Mouse (Mus musculus) intestine, embryonic 16.5 days (tissue): ENCODE results near the gene Ccdc91. TPM values are rescaled to one million over a fixed set of nuclear protein-coding genes. Genes with fewer than 3 reads are reported as not detected.

Experiments
- ATAC-seq: fragments of 200-750 bp; cut with Nextera tagmentation; 2 replicates; pipeline ENCODE4 v1.8.0; 2017; ENCODE audit warnings: moderate TSS enrichment, moderate library complexity
- H3K27ac ChIP-seq: fragments of 300-500 bp; sonication (generic); 2 replicates; pipeline ENCODE4 v1.5.1; 2014; ENCODE audit warnings: mild to moderate bottlenecking, low read length
- H3K27me3 ChIP-seq: fragments of 300-500 bp; sonication (generic); replicated peaks from 2 replicates; pipeline ENCODE4 v1.6.1; 2014; ENCODE audit warnings: low read length, control low read depth, mixed read lengths; ENCODE audit not compliant: control insufficient read depth, insufficient read depth
- H3K36me3 ChIP-seq: fragments of 300-500 bp; sonication (generic); 2 replicates; pipeline ENCODE4 v1.6.1; 2014; ENCODE audit warnings: low read length, control low read depth; ENCODE audit not compliant: control insufficient read depth, insufficient read depth
- H3K4me1 ChIP-seq: fragments of 300-500 bp; sonication (generic); 2 replicates; pipeline ENCODE4 v1.6.1; 2014; ENCODE audit warnings: low read length, control low read depth, mixed read lengths; ENCODE audit not compliant: control insufficient read depth, insufficient read depth
- H3K4me2 ChIP-seq: fragments of 300-500 bp; sonication (generic); 2 replicates; pipeline ENCODE4 v1.6.1; 2014; ENCODE audit warnings: low read depth, low read length, control low read depth
- H3K4me3 ChIP-seq: fragments of 300-500 bp; sonication (generic); 2 replicates; pipeline ENCODE4 v1.5.1; 2014; ENCODE audit warnings: mild to moderate bottlenecking, low read length
- H3K9ac ChIP-seq: fragments of 300-500 bp; sonication (generic); 2 replicates; pipeline ENCODE4 v1.6.1; 2014; ENCODE audit warnings: low read depth, low read length
- H3K9me3 ChIP-seq: fragments of 300-500 bp; sonication (generic); 2 replicates; pipeline ENCODE4 v1.6.1; 2016; ENCODE audit warnings: low read length, control low read depth; ENCODE audit not compliant: control insufficient read depth
- WGBS: fragments of 180-500 bp; shearing (Covaris S2); extraction: QIAGEN DNeasy Blood & Tissue Kit; methylation state at CpG from one replicate; pipeline ENCODE4 v1.1.7; 2014; 5-methylcytosine and 5-hydroxymethylcytosine counted together
- polyA plus RNA-seq: library from polyadenylated mRNA; unstranded; fragments of >200 nt; fragmentation: Nextera tagmentation; extraction: Ambion mirVana; gene quantifications from 2 replicates; pipeline ENCODE4 v1.2.1, GENCODE M21; 2015

Gene Ccdc91
- polyA plus RNA-seq, 1 experiment from 2014 or later: 29.8 TPM

DNA sequence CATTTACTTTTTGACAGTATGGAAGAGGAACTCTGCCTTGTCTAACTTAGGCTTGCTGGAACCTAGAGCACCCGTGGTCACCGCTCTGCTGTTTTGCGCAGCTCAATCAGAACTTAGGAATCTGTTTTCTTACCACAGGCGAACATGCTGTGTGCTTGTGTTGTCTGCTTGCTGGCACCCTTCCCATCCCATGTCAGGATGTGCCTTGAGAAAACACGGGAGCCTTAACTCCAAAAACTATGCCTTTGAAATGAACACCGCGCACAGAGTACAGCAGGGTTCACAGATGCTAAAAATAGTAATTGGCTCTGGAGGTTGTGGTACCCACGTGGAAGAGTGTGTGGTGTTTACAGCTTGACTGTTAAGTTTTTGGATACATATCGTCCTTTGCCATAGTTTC lies 30.4 kb downstream of the Ccdc91 start:
- no peak overlapping the region for H3K9ac ChIP-seq
- WGBS: 58% methylated on average over 9 of the region's 9 CpGs

DNA sequence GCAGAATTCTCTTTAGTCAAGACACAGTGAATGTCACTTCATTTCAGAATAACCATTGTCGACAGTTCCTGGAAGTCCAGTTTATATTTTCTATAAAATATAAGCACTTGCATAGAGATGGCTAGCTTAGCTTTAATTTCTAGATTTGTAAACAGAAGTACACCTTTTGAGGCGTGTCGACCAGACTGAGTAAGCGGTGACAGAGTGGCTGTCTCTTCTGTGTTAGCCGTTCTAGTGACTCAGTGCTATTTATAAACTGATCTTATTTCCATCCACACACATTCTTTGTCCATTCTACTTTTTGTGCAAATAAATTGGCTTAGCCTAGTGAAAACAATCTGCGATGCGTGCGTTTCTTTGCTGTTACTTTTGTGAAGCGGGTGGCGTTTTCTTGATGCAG lies 30.9 kb downstream of the Ccdc91 start:
- no peak overlapping the region for H3K4me2 ChIP-seq
- H3K4me3 ChIP-seq: no peak overlapping the region
- H3K4me1 ChIP-seq: no peaks in the 10 kb centered on the region
- H3K36me3 ChIP-seq: no peaks in the 10 kb centered on the region
- no peaks in the 10 kb centered on the region for H3K9me3 ChIP-seq
- no peak for ATAC-seq
- H3K27ac ChIP-seq: no peak overlapping the region
- no peak overlapping the region for H3K9ac ChIP-seq
- H3K27me3 ChIP-seq: no peaks in the 10 kb centered on the region
- 72% methylated on average over 10 of the region's 10 CpGs for WGBS

More for the DNA sequence above, 30.4 kb downstream of the Ccdc91 start:
- H3K4me2 ChIP-seq: no peak overlapping the region
- no peak overlapping the region for H3K4me3 ChIP-seq
- no peaks in the 10 kb centered on the region for H3K36me3 ChIP-seq
- no peak for ATAC-seq
- H3K9me3 ChIP-seq: no peaks in the 10 kb centered on the region
- no peak overlapping the region for H3K27ac ChIP-seq
- H3K27me3 ChIP-seq: no peaks in the 10 kb centered on the region
- no peaks in the 10 kb centered on the region for H3K4me1 ChIP-seq

DNA sequence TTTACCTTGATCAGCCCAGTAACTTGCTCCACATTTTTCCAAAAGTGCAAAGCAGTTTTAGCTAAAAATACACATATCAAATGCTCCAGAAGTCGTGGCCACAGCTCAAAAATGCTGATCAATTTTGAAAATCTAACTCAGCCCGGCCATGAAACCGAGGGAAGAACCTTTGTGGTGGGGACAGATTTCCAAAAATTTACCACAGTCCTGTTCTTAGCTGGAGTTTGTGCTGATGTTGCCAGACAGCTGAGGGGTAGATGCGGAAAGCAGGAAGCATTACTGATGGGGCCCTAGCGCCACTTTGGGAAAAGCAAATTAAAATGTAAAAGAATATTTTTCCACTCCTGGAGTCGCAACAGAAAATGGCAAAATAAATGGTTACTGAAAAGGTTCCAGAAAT lies 31.6 kb downstream of the Ccdc91 start:
- no peak overlapping the region for H3K27ac ChIP-seq
- H3K36me3 ChIP-seq: no peaks in the 10 kb centered on the region
- H3K4me2 ChIP-seq: no peak overlapping the region
- no peak overlapping the region for H3K9ac ChIP-seq
- no peaks in the 10 kb centered on the region for H3K27me3 ChIP-seq
- ATAC-seq: no peak
- WGBS: 88% methylated on average over 6 of the region's 6 CpGs
- no peaks in the 10 kb centered on the region for H3K9me3 ChIP-seq
- H3K4me1 ChIP-seq: no peaks in the 10 kb centered on the region
- H3K4me3 ChIP-seq: no peak overlapping the region

DNA sequence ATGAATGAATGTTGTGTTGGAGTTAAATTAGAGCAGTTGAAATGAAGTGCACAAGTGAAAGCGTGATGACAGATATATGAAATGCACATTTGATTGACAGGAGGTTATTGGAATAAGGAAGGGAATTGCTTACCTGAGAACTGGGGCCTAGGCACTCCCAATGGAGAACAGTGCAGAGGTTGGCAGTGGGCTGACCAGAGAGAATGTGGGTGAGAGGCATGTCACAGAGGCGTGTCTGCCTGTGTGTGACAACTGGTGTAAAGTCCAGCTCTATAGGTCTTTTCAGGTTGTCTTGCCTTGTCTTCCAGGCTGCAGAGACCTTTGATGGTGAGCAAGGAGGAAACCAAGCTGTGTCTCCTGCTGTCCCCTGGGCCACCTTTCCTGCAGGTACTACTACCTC lies 34.9 kb downstream of the Ccdc91 start:
- WGBS: 87% methylated on average over 2 of the region's 2 CpGs
- Histone ChIP-seq H3K27me3 (no peaks in the 10 kb centered on the region), H3K4me1 (no peaks in the 10 kb centered on the region), H3K9ac (no peak overlapping the region), H3K4me3 (no peak overlapping the region), H3K9me3 (no peaks in the 10 kb centered on the region), H3K27ac (no peak overlapping the region), H3K36me3 (no peaks in the 10 kb centered on the region), H3K4me2 (no peak overlapping the region)
- ATAC-seq: peak; percentile 81

DNA sequence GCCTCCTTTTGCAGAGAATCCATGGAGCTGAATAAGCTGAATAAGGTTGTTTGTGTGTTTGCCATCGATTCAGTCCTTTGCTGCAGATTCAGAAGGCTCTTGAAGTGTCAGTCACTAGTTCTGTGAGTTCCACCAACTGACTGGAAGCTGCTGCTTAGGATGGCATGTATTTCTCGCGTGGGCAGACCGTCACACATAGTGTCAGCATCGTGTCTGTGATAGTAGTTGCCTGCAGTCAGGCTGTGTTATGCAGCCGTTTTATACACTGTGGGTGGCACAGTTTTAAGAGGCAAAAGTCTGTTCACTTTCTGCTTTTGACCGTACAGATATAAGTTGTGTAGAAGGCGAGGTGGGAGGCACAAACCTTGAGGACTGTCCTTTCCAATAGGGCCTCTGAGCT lies 42.3 kb downstream of the Ccdc91 start:
- H3K9me3 ChIP-seq: no peaks in the 10 kb centered on the region
- H3K36me3 ChIP-seq: no peaks in the 10 kb centered on the region
- no peak overlapping the region for H3K4me3 ChIP-seq
- H3K27ac ChIP-seq: no peak overlapping the region
- no peak overlapping the region for H3K4me2 ChIP-seq
- H3K9ac ChIP-seq: no peak overlapping the region
- H3K27me3 ChIP-seq: no peaks in the 10 kb centered on the region
- ATAC-seq: no peak
- H3K4me1 ChIP-seq: no peaks in the 10 kb centered on the region
- WGBS: 82% methylated on average over 8 of the region's 8 CpGs

DNA sequence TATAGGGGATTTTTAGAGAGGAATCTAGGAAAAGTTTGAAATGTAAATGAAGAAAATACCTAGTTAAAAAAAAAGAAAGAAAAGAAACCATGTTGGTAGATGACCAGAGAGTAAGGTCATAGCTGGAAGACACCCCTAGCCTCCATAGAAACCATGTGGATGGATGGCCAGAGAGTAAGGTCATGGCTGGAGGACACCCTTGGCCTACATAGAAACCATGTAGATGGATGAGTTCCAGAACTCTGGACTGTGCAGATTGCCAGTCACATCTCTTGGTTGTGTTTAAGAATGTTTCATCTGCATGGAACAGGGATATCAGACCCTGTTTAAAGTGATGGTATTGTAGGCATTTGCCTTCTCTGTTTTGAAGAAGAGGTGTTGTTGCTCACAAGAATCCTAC lies 49.6 kb downstream of the Ccdc91 start:
- Histone ChIP-seq H3K9ac (no peak overlapping the region), H3K4me3 (no peak overlapping the region), H3K9me3 (no peaks in the 10 kb centered on the region), H3K4me1 (no peaks in the 10 kb centered on the region), H3K36me3 (no peaks in the 10 kb centered on the region), H3K27ac (no peak overlapping the region), H3K4me2 (no peak overlapping the region), H3K27me3 (no peaks in the 10 kb centered on the region)
- no peak for ATAC-seq

DNA sequence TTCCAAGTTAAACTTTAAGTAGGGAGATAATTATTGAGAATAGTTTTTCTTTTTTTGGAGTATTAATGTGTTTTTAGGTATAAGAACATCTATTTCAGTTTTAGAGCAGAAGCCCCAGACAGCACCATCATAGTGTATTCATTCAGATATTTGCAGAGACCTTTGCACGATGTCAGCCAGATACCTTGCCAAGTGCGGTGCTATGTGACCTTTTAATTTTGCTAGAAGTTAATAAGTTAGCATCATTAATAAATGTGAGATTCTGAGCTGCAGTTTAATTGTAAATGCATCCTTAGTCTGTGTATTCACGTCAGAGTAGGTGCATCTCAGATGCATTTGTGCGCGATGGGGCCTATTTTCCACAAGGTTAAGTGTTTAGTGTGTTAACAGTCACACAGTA lies 59.3 kb downstream of the Ccdc91 start:
- Histone ChIP-seq H3K4me1 (no peaks in the 10 kb centered on the region), H3K4me3 (no peak overlapping the region), H3K4me2 (no peak overlapping the region), H3K9me3 (no peaks in the 10 kb centered on the region), H3K27ac (no peak overlapping the region), H3K36me3 (no peaks in the 10 kb centered on the region), H3K9ac (no peak overlapping the region), H3K27me3 (no peaks in the 10 kb centered on the region)
- WGBS: 90% methylated on average over 5 of the region's 5 CpGs
- no peak for ATAC-seq

DNA sequence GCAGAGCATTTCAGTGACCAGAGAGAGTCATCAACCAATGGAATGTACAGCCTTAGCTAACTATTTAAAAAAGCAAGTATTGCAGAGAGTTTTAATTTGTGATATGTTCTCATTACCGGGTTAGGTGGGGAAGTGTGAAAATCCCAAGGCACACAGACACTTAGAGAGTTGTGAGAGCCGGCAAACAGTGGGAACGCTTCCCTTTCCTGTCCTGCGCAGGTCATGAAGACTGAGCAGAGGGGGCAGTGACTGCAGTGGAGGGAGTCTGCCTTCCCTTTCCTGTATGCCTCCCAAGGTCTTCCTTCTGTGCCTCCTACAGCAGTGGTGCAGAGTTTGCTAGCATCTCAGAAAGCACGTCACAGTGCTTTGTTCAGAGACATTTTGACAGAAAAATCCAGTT lies 62.6 kb downstream of the Ccdc91 start:
- ATAC-seq: no peak
- Histone ChIP-seq H3K4me1 (no peaks in the 10 kb centered on the region), H3K4me3 (no peak overlapping the region), H3K36me3 (no peaks in the 10 kb centered on the region), H3K27ac (no peak overlapping the region), H3K9me3 (no peaks in the 10 kb centered on the region), H3K9ac (no peak overlapping the region), H3K4me2 (no peak overlapping the region), H3K27me3 (no peaks in the 10 kb centered on the region)
- WGBS: 91% methylated on average over 5 of the region's 5 CpGs

DNA sequence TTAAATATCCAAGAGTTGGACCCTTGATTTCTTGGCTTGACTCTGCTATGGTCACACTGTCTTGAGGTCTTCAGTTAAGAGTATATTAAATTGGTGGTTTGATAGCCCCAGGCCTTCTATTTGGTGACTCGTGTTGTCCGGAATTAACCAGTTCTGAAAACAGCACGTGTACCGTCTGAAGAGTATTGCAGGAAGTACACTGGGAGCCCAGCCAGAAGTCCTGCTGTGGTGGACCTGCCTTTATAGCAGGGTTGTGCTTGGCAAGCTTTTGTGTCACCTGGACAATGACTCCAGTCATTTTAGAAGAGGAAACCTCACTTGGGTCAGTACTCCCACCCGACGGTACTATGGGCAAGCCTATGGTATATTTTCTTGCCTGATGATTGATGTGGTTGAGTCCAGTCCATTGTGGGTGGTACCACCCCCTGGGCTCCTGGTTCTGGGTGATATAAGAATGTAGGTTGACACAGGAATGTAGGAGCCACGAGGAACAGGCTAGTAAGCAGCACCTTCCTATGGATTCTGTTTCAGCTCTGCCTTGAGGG lies 63.5 kb downstream of the Ccdc91 start:
- no peak overlapping the region for H3K4me3 ChIP-seq
- WGBS: 80% methylated on average over 7 of the region's 7 CpGs
- H3K36me3 ChIP-seq: no peaks in the 10 kb centered on the region
- no peak overlapping the region for H3K9ac ChIP-seq
- no peaks in the 10 kb centered on the region for H3K4me1 ChIP-seq
- H3K27ac ChIP-seq: no peak overlapping the region
- no peaks in the 10 kb centered on the region for H3K9me3 ChIP-seq
- no peak overlapping the region for H3K4me2 ChIP-seq
- H3K27me3 ChIP-seq: no peaks in the 10 kb centered on the region
- ATAC-seq: no peak

DNA sequence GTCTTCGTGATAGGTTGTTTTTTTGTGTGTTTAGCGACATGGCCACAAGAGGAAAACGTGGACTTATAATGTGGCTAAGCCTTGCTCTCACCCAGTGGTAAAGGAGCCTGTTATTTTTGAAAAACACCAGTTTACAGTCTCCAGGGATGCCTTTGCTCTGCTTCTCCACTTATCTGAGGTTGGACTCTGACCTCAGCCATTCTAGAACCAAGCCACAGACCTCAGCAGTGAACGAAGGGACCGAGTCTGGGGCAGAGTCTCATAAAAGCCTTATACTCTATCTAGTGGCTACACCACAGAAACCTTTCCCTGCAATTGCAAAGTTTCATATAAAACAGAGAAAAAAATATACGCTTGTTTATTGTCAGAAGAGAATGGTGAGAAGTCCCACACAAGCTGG lies 65.3 kb downstream of the Ccdc91 start:
- Histone ChIP-seq H3K9me3 (no peaks in the 10 kb centered on the region), H3K27me3 (no peaks in the 10 kb centered on the region), H3K36me3 (no peaks in the 10 kb centered on the region), H3K4me1 (no peaks in the 10 kb centered on the region), H3K9ac (no peak overlapping the region), H3K4me3 (no peak overlapping the region), H3K27ac (no peak overlapping the region), H3K4me2 (no peak overlapping the region)
- ATAC-seq: peak; percentile 55; the same call in 1 of the 2 replicates
- WGBS: 70% methylated on average over 6 of the region's 6 CpGs
